Mouse (Mus musculus): ENCODE data around the gene Ccdc50.

DNA sequence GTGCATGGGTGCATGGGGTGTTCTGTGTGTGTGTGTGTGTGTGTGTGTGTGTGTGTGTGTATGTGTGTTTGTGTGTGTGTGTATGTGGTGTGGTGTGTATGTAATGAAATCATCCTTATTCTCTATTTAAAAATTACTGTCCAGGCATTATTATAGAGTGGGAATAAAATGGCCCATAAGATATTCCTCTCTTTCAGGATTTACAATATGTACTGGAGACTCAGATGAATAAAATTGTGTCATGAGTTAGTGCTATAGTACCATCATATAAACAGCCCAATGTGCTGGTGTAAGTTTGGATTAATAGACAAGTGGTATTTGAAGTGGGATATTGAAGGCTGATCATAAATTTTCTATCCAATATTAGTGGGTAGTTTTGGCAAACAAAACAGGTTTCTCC, 15.4 kb downstream of the Ccdc50 start:
- TF ChIP-seq CTCF (IDR thresholded peaks at IDR 0.05; ENCODE audit: borderline replicate concordance, insufficient read depth, low read depth, low read length) (no peak), POLR2A (IDR thresholded peaks at IDR 0.05; ENCODE audit: borderline replicate concordance, insufficient read depth, low read length) (no peak)
